Mouse (Mus musculus): ENCODE measurements around the gene Eri3.

Gene Eri3

GRCm38 (mm10) chr4:117657646-117658045 is 107.5 kb downstream of the Eri3 start:
- DNase-seq (ENCODE audit: low spot score in 2 of 2) = no peak

DNA sequence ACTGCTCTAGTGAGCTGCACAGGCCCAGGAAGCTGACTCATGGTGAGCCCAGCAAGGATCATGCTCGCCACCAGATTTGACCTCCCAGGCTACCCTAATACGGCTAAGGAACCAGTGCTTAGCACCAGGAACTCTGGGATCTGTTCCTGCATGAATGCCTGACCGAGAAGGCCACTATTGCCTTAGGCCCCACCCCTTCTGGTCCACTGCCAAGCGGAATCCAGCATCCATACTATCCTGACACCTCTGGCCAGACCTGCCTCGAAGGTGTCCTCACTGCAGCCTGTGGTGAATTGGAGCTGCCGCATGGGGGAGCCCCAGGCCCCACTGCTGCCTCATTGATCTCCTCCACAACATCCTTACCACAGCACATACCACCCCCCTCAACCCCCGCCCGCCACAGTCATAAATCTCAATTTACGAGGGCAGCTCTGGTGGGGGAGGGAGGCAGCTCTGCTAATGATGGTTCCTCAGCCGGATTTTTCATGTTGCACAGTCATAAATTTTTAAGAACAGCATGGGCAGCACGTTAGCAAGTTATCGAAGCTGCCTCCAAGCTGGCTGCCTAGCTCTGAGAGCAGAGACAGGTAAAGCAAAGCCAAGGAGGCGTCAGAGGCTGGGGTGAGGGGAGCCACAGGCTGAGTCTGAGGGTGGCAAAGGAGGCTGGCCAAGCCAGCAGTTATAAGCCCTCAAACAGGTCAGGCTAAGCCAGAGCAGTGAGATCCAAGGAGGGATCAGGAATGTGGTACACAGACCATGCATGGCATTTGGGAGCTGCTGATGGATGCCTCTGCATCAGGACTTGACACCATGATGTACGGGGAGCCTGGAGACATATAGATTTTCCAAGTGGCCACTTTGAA is 108.6 kb downstream of the Eri3 start:
- DNase-seq (ENCODE audit: low spot score in 2 of 2) = no peak

DNA sequence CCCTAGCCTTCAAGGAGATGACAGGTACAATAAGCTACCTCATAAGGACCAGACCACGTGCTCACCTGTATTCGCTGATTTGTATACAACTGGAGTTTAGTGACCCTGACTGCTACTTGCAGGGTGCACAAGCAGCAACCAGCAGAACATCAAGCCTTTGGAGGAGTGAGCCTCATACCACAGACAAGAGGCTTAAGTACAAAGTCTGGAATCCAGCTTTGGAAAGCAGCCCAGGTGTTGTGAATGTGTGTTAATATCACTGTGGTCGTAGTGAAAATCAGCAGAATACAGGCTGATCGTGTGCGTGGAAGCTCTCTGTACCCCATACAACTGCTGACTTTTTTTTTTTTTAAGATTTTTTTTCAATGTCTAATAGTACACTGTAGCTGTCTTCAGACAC is 109.8 kb downstream of the Eri3 start:
- DNase-seq (ENCODE audit: low spot score in 2 of 2) = no peak

- DNase-seq (ENCODE audit: low spot score in 2 of 2) = no peak
Observed at GRCm38 (mm10) chr4:117664411-117665137, 114.4 kb downstream of the Eri3 start.

DNA sequence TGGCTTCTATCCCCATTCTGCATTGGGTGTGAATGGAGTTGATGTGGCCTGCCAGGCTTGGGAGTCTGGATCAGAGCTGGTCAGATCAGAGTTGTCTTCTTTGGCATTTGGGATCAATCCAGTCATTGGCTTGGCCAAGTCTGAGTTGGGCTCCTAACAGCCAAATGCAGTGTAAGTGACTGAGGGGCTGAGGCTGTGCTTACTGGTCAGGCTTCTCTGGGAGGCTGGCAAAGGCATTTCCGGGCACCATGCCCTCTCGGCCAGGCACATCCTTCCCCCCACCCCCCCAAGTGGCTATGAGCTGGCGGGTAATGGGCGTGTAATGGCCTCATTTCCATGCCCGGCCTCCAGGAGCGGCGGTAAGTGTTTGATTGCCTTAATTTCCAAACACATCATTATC is 115.4 kb downstream of the Eri3 start:
- DNase-seq (ENCODE audit: low spot score in 2 of 2) = no peak

DNA sequence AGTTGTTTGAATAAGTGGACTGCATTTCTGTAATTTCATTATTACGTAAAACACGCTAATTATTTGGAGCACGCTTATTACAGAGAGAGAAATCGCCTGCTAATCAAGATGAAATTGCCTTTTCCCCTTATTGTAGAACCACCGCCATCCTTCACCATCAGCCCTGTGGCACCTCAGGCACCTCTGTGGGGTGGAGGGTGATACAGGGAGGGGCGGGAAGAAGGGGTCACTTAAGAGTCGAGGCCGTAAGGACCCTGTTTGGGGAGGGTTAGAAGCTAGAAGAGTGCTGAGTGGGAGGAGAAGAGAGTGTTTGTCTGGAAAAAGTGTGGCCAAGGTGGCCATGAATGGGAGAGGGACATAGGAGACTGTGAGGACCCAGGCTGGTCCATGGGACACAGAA is 115.9 kb downstream of the Eri3 start:
- no peak for DNase-seq (ENCODE audit: low spot score in 2 of 2)

DNA sequence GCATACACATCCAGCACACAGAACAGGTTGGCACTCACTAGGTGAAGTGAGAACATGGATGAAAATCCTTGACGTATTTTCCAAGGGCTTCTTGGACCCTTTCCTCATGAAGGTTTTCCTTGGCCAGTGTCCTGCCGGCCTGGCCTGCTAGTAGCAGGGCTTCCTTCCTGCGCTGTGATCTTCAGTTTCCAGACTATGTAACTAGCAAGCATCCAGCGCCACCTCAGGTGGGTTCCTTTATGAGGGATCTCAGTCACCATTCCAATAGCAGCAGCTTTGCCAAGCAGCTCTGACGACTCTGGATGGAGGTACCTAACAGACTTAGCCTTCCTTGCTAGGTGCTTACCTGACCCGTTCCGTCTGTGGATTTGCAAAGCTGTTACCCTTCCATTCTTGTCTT is 119.7 kb downstream of the Eri3 start:
- DNase-seq (ENCODE audit: low spot score in 2 of 2) = no peak

DNA sequence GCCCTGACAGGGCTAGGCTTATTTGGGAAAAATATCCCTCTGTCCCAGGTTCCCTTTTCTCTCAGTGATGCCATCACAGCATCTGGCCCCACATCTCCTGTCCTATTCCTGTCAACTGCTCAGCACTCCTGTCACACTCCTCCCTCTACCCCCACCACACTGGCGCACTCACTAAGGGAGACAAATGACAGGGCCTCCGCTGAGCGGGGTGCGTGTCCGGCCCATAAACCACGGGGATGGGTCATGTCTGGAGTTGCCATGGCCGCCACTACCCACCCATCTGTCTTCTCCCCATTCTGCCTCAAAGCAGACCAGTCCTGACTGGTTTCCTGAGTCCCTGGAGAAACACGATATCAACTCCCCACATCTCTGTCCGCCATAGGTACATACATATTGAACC is 121.9 kb downstream of the Eri3 start:
- no peak for DNase-seq (ENCODE audit: low spot score in 2 of 2)

DNA sequence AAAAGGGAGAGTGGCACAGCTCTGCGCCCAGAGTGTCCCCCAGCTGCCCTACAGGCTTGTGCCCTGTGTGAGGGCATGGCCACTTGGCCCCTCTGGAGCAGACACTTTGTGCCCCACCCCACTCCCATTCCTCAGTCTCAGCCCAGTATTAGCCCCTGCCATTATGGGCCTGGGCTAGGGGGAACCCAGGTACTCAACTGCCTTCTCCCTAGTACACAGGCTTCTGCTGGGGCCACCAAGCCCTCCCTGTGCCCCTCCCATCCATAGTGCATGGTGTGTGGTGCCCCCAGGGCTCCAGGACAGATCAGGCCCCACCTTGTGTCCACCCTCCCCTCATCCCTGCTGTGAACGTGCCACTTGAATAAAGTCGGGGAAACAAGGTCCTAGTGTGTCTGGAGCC is 123.7 kb downstream of the Eri3 start:
- DNase-seq (ENCODE audit: low spot score in 2 of 2) = no peak

- peak; percentile 65 to 79 for DNase-seq (ENCODE audit: low spot score in 2 of 2)
Observed at GRCm38 (mm10) chr4:117676903-117677302, 126.7 kb downstream of the Eri3 start.

GRCm38 (mm10) chr4:117680963-117681362 is 130.8 kb downstream of the Eri3 start:
- no peak for DNase-seq (ENCODE audit: low spot score in 2 of 2)

DNA sequence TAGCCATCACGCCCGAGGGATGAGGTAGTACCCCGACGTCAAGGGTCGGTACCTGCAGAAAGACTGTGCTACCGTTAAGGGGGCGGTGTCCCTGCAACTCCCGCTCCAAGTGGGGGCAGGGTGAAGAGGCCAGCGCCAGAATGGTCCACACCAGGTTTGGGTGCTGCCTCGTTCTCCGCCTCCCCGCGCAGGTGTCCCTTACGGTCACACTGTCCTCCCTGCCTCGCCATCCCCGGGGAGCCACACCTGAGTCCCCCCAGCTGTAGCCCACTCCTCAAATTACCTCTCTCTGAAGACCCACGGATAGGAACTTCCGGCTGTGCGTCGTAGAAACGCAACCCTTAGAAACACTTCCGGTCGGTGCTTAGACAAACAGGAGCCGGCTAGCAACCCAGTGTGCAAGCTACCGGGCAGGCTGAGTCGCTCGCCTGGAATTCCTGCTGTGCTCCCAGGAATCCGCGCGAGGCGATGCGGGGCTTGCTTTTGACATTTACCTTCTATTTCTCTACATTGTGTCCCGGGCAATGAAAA is 131.8 kb downstream of the Eri3 start, which contains the start of gene Dmap1:
Gene Dmap1 (minus strand): TSS at position 343 of the 531 bp plus-strand sequence.
- peak; percentile 78 to 81 for DNase-seq (ENCODE audit: low spot score in 2 of 2)

GRCm38 (mm10) chr4:117682463-117682862 is 132.3 kb downstream of the Eri3 start:
- no peak for DNase-seq (ENCODE audit: low spot score in 2 of 2)

DNA sequence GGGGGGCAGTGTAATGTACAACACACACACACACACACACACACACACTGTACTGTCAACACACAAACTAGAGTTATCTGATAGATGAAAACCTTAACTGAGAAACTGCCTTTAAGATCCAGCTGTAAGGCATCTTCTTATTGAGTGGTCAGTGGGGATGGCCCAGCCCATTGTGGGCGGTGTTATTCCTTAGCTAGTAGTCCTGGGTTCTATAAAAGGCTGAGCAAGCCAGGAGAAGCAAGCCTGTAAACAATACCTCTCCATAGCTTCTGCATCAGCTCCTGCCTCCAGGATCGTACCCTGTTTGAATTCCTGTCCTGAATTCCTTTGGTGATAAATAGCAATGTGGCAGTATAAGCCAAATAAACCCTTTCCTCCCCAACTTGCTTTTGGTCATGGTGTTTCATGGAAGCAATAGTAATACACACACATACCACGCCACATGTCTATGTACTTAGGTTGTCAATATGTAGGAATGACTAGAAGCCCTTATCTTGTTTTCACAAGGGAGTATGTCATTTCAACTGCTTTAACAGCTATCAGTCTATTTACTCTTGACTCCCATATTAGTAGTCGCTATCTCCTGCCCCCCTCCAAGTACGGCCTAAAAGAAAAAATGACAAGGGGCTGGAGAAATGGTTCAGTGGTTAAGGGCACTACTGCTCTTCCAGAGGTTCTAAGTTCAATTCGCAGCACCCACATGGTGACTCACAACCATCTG is 133.0 kb downstream of the Eri3 start:
- DNase-seq (ENCODE audit: low spot score in 2 of 2) = no peak

DNA sequence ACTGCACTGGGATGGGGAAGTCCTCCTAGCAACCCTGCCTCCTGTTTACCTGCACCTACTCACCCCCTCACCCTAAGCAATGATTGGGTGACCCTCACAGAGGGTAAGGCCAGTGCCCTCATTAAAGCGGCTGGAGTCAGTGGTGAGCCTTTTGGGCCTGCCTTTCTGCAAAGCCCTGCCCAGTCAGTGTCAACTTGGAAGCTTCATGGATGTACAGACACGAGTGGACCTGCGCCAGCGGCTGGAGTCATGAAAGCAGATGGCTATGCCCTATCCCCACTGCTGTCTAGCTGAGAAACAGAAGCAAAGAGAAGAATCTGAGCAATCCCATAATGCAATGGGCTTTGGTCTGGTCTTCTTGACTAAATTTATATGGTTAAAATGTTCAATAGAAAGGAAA is 136.2 kb downstream of the Eri3 start:
- no peak for DNase-seq (ENCODE audit: low spot score in 2 of 2)

DNA sequence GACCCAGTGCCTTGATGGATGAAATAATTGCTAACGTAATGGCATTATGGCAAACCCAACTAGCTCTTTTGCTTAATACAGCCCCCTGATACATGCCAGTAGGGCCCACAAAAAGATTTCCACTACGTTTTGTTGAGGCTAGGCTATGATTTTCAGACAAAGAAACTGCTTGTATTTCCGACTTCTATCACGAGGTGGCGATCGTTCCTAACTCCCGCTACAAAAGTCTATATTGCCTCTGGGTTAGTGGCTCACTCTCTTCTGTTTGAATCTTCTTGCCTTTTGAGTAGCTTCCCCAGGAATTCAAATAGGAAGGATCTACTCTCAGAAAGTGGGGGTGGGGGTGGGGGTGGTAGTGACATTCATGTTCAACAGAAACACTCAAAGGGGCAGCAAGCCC is 155.2 kb downstream of the Eri3 start:
- DNase-seq (ENCODE audit: low spot score in 2 of 2) = peak in 1 of 2 experiments; percentile 65

GRCm38 (mm10) chr4:117708780-117709550 is 158.8 kb downstream of the Eri3 start:
- DNase-seq (ENCODE audit: low spot score in 2 of 2) = no peak

DNA sequence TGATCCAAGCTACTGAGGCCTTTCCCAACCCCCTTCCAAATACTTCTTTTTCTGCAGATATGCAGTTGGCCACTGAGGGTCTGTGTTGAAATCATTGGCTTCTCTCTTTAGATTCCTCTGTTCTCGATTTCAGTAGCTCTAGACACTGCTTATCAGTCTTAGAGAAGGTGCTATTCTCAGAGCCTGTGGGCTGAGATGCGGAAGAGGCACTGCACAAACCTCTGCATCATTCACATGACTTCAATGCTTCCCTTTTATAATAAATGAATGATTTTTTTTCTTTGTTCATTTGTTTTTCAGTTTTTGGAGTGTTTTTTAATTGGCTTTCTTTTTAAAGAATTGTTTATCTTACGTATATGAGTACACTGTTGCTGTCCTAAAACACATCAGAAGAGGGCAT is 162.1 kb downstream of the Eri3 start:
- no peak for DNase-seq (ENCODE audit: low spot score in 2 of 2)

GRCm38 (mm10) chr4:117713303-117714098 is 163.3 kb downstream of the Eri3 start:
- no peak for DNase-seq (ENCODE audit: low spot score in 2 of 2)
